In the genomic region with DNA sequence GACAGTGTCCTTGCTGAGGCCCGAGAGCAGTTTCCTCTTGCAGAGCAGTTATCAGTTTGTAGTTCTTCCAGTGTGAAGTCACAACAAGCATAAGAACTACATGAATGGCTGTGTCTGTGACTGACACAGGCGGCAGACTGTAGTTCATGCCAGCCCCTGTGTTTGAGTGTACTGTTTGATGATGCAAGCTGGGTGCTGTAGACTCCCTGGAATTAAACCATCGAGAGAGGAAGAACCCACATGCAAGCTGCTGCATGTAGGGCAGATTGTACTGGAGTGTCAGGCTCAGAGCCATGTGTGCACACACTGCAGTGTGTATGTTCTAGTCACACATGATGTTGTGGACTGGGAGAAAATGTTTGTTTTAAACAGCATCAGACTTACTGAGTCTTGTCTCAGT, we compare ENCODE assay signal across 25 mouse cellular contexts.
DNase-seq lines count a peak whose midpoint lies in the region; ATAC-seq lines count a peak whose summit lies in the region.
"Had no signal": no experiment of that assay in that cellular context is flagged by ENCODE, and none has a peak within 500 bp of the region (broad histone marks: within the 10 kb centered on the region; RNA-seq: fewer than 3 reads in every experiment).

No protein-coding gene starts in this region.

- ATAC-seq in forebrain, embryonic 13.5 days, result no peak
- no peak for ATAC-seq in forebrain, embryonic 16.5 days
- ATAC-seq in hindbrain, embryonic 14.5 days (ENCODE audit: low FRiP score), result no peak
- no peak for ATAC-seq in hindbrain, embryonic 11.5 days (ENCODE audit: low FRiP score)
- ATAC-seq: liver, embryonic 12.5 days; liver, postnatal 0 days; midbrain, embryonic 16.5 days had no signal

- peaks cover 25% of the 10 kb centered on the region for H3K4me1 ChIP-seq in forebrain, embryonic 13.5 days
- peaks cover 9% of the 10 kb centered on the region for H3K4me1 ChIP-seq in forebrain, embryonic 16.5 days (replicated peaks; ENCODE audit: control insufficient read depth, insufficient read depth, low read length)
- no peaks in the 10 kb centered on the region; the same call in 1 of the 2 replicates for H3K4me1 ChIP-seq in hindbrain, embryonic 14.5 days (replicated peaks; ENCODE audit: control insufficient read depth, insufficient read depth, low read length)
- no peaks in the 10 kb centered on the region for H3K4me1 ChIP-seq in hindbrain, embryonic 11.5 days (replicated peaks; ENCODE audit: control insufficient read depth, insufficient read depth, low read length)
- H3K4me1 ChIP-seq: embryonic facial prominence, embryonic 13.5 days; limb, embryonic 13.5 days; liver, embryonic 12.5 days; neural tube, embryonic 12.5 days had no signal

- WGBS in forebrain, embryonic 13.5 days, result 86% methylated on average over 3 of the region's 3 CpGs
- 66% methylated on average over 3 of the region's 3 CpGs for whole genome bisulfite sequencing in forebrain, embryonic 16.5 days
- WGBS in hindbrain, embryonic 14.5 days, result 88% methylated on average over 3 of the region's 3 CpGs
- WGBS in hindbrain, embryonic 11.5 days, result 89% methylated on average over 3 of the region's 3 CpGs

- 0 out of 2 replicates have a peak overlapping the region, but pooled peaks have one; percentile 0 for H3K9ac ChIP-seq in forebrain, embryonic 13.5 days
- H3K9ac ChIP-seq in forebrain, embryonic 16.5 days (replicated peaks; ENCODE audit: low read depth, low read length), result no peak overlapping the region
- no peak overlapping the region for H3K9ac ChIP-seq in hindbrain, embryonic 14.5 days
- H3K9ac ChIP-seq in hindbrain, embryonic 11.5 days (ENCODE audit: low read depth, low read length), result no peak overlapping the region
- H3K9ac ChIP-seq: embryonic facial prominence, embryonic 13.5 days; heart, embryonic 12.5 days; kidney, embryonic 15.5 days; limb, embryonic 13.5 days; liver, embryonic 12.5 days; liver, postnatal 0 days; neural tube, embryonic 12.5 days had no signal

- no peaks in the 10 kb centered on the region for H3K27me3 ChIP-seq in forebrain, embryonic 13.5 days
- H3K27me3 ChIP-seq in forebrain, embryonic 16.5 days (replicated peaks; ENCODE audit: control insufficient read depth, insufficient read depth, low read length), result no peaks in the 10 kb centered on the region
- no peaks in the 10 kb centered on the region for H3K27me3 ChIP-seq in hindbrain, embryonic 14.5 days (ENCODE audit: control insufficient read depth, insufficient read depth, low read length)
- H3K27me3 ChIP-seq in hindbrain, embryonic 11.5 days (ENCODE audit: control insufficient read depth, insufficient read depth, low read length), result no peaks in the 10 kb centered on the region
- H3K27me3 ChIP-seq: embryonic facial prominence, embryonic 13.5 days; heart, embryonic 12.5 days; kidney, embryonic 15.5 days; limb, embryonic 13.5 days; liver, embryonic 12.5 days; neural tube, embryonic 12.5 days had no signal

- no peak for DNase-seq in hindbrain, embryonic 14.5 days (ENCODE audit: low spot score)
- DNase-seq in hindbrain, embryonic 11.5 days (ENCODE audit: low spot score), result no peak
- DNase-seq in layer of hippocampus, adult 9-11 months, result peak; percentile 60
- no peak for DNase-seq in layer of hippocampus, postnatal 36 days
- DNase-seq in left cerebral cortex, adult 11 months (ENCODE audit: low spot score), result no peak
- DNase-seq: heart, postnatal 4 days; kidney, adult 18-20 months; kidney, postnatal 25 days; liver, postnatal 0 days; lung, postnatal 36 days; right cerebral cortex, adult 18-20 months; thymus, adult 18-20 months had no signal

- H3K9me3 ChIP-seq in forebrain, embryonic 13.5 days (replicated peaks), result no peaks in the 10 kb centered on the region
- H3K9me3 ChIP-seq in forebrain, embryonic 16.5 days (ENCODE audit: control insufficient read depth, low read length), result no peaks in the 10 kb centered on the region
- no peaks in the 10 kb centered on the region for H3K9me3 ChIP-seq in hindbrain, embryonic 14.5 days (ENCODE audit: control insufficient read depth, low read length)
- no peaks in the 10 kb centered on the region for H3K9me3 ChIP-seq in hindbrain, embryonic 11.5 days (ENCODE audit: control insufficient read depth, low read length)
- H3K9me3 ChIP-seq: embryonic facial prominence, embryonic 13.5 days; heart, embryonic 12.5 days; kidney, embryonic 15.5 days; limb, embryonic 13.5 days; liver, embryonic 12.5 days; neural tube, embryonic 12.5 days had no signal

- H3K27ac ChIP-seq in forebrain, embryonic 13.5 days, result peak overlapping the region; percentile 31; the same call in 1 of the 2 replicates
- no peak overlapping the region for H3K27ac ChIP-seq in forebrain, embryonic 16.5 days (ENCODE audit: low read length)
- H3K27ac ChIP-seq in hindbrain, embryonic 14.5 days, result peak overlapping the region; percentile 60; the same call in 1 of the 2 replicates
- no peak overlapping the region for H3K27ac ChIP-seq in hindbrain, embryonic 11.5 days (ENCODE audit: low read depth, low read length)
- H3K27ac ChIP-seq: embryonic facial prominence, embryonic 13.5 days; heart, adult 2 months; kidney, embryonic 15.5 days; limb, embryonic 13.5 days; liver, embryonic 12.5 days; neural tube, embryonic 12.5 days; stomach, postnatal 0 days had no signal

- H3K36me3 ChIP-seq in forebrain, embryonic 13.5 days (ENCODE audit: poor library complexity, severe bottlenecking), result peaks cover 93% of the 10 kb centered on the region
- peaks cover 29% of the 10 kb centered on the region for H3K36me3 ChIP-seq in forebrain, embryonic 16.5 days (ENCODE audit: control insufficient read depth, insufficient read depth)
- peaks cover 97% of the 10 kb centered on the region for H3K36me3 ChIP-seq in hindbrain, embryonic 14.5 days (replicated peaks; ENCODE audit: control insufficient read depth, insufficient read depth)
- peaks cover 8% of the 10 kb centered on the region; the same call in 1 of the 2 replicates for H3K36me3 ChIP-seq in hindbrain, embryonic 11.5 days (ENCODE audit: control insufficient read depth, insufficient read depth, low read length)

- no peak overlapping the region for H3K4me2 ChIP-seq in forebrain, embryonic 13.5 days
- no peak overlapping the region for H3K4me2 ChIP-seq in forebrain, embryonic 16.5 days (ENCODE audit: low read length)
- no peak overlapping the region for H3K4me2 ChIP-seq in hindbrain, embryonic 14.5 days (replicated peaks)
- no peak overlapping the region for H3K4me2 ChIP-seq in hindbrain, embryonic 11.5 days (replicated peaks; ENCODE audit: low read depth, low read length)
- H3K4me2 ChIP-seq: embryonic facial prominence, embryonic 13.5 days; heart, embryonic 12.5 days; kidney, embryonic 15.5 days; limb, embryonic 13.5 days; liver, embryonic 12.5 days; midbrain, embryonic 11.5 days; neural tube, embryonic 12.5 days had no signal

- no peak overlapping the region for H3K4me3 ChIP-seq in forebrain, embryonic 13.5 days
- no peak overlapping the region for H3K4me3 ChIP-seq in forebrain, embryonic 16.5 days (replicated peaks; ENCODE audit: low read length)
- no peak overlapping the region for H3K4me3 ChIP-seq in hindbrain, embryonic 14.5 days (replicated peaks; ENCODE audit: low read length)
- H3K4me3 ChIP-seq in hindbrain, embryonic 11.5 days (ENCODE audit: low read depth, low read length), result no peak overlapping the region
- H3K4me3 ChIP-seq: embryonic facial prominence, embryonic 13.5 days; heart, adult 2 months; heart, embryonic 12.5 days; kidney, embryonic 15.5 days; limb, embryonic 13.5 days; liver, embryonic 12.5 days; myocyte; neural tube, embryonic 12.5 days had no signal

Comparison
In these comparisons a context has a peak if more than half of its experiments do, and no peak if none do; other contexts are left out.
1. H3K27ac ChIP-seq: peak in forebrain, embryonic 13.5 days (single experiment) and hindbrain, embryonic 14.5 days (single experiment); none in forebrain, embryonic 16.5 days (single experiment) and hindbrain, embryonic 11.5 days (single experiment).